Mouse (Mus musculus) Patski (cell line): ENCODE measurements around the gene Ptges. TPM values are rescaled to one million over a fixed set of nuclear protein-coding genes. Genes with fewer than 3 reads are reported as not detected.

Source experiments
- ATAC-seq: fragments of 100-300 bp; one replicate; pipeline ENCODE4 v1.8.0; 2021
- CTCF ChIA-PET: fragments of 350-600 bp; sonication (Branson Sonifier 250); formaldehyde crosslinking; loops from one replicate; lab custom pipeline; 2022; ENCODE audit warnings: inconsistent platforms; lab: Charles Lee
- POLR2A ChIA-PET: fragments of 350-600 bp; sonication (Branson Sonifier 250); formaldehyde crosslinking; loops from one replicate; lab custom pipeline; 2022; ENCODE audit warnings: antibody characterized with exemption, inconsistent platforms; lab: Charles Lee
- DNase-seq: peaks from one replicate; pipeline ENCODE4 v3.0.0-alpha.2; 2011; ENCODE audit warnings: low read depth, low spot score
- H3K27me3 ChIP-seq: fragments of 371-371 bp; one replicate; pipeline ENCODE4 v1.5.1; 2021
- CTCF ChIP-seq: fragments of 100-300 bp; IDR thresholded peaks from one replicate; pipeline ENCODE4 v1.5.1; 2021
- in situ Hi-C: fragments of 300-500 bp; cut with MboI; formaldehyde crosslinking; loops from 3 replicates; pipeline ENCODE4 v1.11.1; 2018; ENCODE audit warnings: low pct_unique_long_range_greater_than_20kb, mixed read lengths
- polyA plus RNA-seq: library from polyadenylated mRNA; unstranded; gene quantifications from one replicate; pipeline ENCODE4 v1.2.3, GENCODE M21; 2021

Ptges gene
- 0.44 TPM for polyA plus RNA-seq

DNA sequence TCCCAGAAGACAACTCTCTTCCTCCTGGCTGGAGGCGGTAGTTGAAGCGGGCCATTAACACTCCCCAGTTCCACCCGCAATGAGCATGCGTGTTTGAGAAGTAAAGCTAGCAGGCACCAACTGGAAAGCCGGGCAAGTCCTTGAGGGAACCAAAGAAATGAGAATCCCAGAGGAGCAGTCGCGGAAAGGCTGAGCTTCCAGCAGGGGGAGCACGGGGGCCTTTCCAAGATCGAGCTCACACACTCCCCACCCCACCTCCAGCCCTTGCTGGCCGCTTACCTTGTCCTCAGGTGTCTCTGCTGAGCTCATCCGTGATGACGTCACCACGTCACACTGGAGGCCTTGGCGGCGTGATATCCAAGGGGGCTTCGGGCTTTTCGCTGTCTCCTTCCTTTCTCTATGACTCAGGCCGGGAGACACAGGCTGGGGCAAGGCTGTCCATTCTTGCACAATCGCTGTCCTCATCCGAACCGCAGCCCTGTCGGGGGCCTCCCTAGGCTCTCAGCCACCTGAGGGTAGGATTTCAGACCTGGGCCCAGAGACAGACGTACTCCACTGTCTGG lies at the start of gene Ptges:
Gene Ptges, minus strand, starts transcription at position 381 of the 563 bp plus-strand sequence.
- no peaks in the 10 kb centered on the region for H3K27me3 ChIP-seq
- ChIA-PET POLR2A (no interaction called here), CTCF (interaction anchor here (0.9 to 1.9 kb wide), 14 partner anchors 9 to 489 kb away, joined by 3 to 6 read pairs (median 3); no protein-coding TSS in a partner anchor)
- DNase-seq (no peak), ATAC-seq (peak; percentile 60)
- in situ Hi-C loops: loop anchor here (5.0 to 25.0 kb wide), 5 partner anchors 37 to 492 kb away; no protein-coding TSS in a partner anchor
- no peak for TF ChIP-seq CTCF

- H3K27me3 ChIP-seq: no peaks in the 10 kb centered on the region
- ATAC-seq: peak; percentile 58
- TF ChIP-seq CTCF: no peak
- in situ Hi-C loops: loop anchor here (5.0 kb wide), 1 partner anchor 185 kb away; the partner anchor contains the start of gene Gpr107
- ChIA-PET POLR2A (interaction anchor here (1.0 kb wide), 1 partner anchor 12 kb away, joined by 4 read pairs; no protein-coding TSS in a partner anchor), CTCF (interaction anchor here (1.0 to 1.3 kb wide), 2 partner anchors 10 to 11 kb away, joined by 3 to 4 read pairs; no protein-coding TSS in a partner anchor)
- no peak for DNase-seq
Measured at GRCm38 (mm10) chr2:30967352-30968327, 38.0 kb upstream of the Ptges start, which contains the start of gene Tor1a. Gene Tor1a, minus strand, starts transcription at chr2:30967933.

- CTCF ChIA-PET: interaction anchor here (1.0 to 1.2 kb wide), 2 partner anchors 9 to 12 kb away, joined by 3 read pairs; no protein-coding TSS in a partner anchor
- DNase-seq (no peak), ATAC-seq (no peak)
- POLR2A ChIA-PET: no interaction called here
- TF ChIP-seq CTCF: no peak
- H3K27me3 ChIP-seq: no peaks in the 10 kb centered on the region
- in situ Hi-C loops: loop anchor here (5.0 kb wide), 1 partner anchor 185 kb away; the partner anchor contains the start of gene Gpr107
Measured at GRCm38 (mm10) chr2:30966826-30967225, 37.2 kb upstream of the Ptges start.

GRCm38 (mm10) chr2:30965627-30966026 lies 36.0 kb upstream of the Ptges start:
- in situ Hi-C loops: loop anchor here (5.0 kb wide), 1 partner anchor 187 kb away; the partner anchor contains the start of gene Gpr107
- no peak for DNase-seq
- ChIA-PET POLR2A (no interaction called here), CTCF (no interaction called here)
- no peaks in the 10 kb centered on the region for H3K27me3 ChIP-seq
- ATAC-seq: no peak
- no peak for TF ChIP-seq CTCF

DNA sequence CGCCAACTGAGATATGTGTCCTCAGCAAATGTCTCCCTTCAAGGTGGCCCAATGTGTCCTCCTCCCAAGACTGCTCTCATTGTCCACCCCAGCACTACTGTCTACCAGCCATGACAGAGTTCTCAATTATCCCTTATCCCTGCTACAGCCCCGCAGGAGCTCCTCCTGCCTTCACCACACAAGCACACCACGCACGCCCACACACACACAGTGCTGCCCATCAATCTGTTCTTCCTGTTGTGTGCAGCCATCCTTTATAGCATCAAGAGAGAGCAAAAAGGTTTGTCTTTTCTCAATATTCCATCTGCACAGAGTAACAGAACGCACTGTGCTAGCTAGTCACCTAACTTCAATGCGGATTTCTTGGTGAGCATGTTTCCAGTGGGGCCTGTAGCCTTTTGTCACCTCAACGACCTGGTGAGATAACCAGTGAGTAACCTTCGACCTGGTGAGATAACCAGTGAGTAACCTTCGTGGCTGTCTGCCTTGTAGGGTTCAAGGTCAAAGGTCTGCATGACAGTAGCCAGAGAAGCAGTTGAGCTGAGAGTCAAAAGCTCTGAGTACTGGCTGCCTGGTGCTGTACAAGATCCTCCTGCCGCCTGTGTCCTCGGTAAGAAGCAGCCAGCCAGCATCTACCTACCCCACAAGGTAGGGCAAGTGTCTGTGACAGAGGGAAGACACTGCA lies 33.0 kb upstream of the Ptges start:
- POLR2A ChIA-PET: interaction anchor here (1.0 kb wide), 1 partner anchor 10 kb away, joined by 3 read pairs; the partner anchor contains the start of gene Tor1b

DNA sequence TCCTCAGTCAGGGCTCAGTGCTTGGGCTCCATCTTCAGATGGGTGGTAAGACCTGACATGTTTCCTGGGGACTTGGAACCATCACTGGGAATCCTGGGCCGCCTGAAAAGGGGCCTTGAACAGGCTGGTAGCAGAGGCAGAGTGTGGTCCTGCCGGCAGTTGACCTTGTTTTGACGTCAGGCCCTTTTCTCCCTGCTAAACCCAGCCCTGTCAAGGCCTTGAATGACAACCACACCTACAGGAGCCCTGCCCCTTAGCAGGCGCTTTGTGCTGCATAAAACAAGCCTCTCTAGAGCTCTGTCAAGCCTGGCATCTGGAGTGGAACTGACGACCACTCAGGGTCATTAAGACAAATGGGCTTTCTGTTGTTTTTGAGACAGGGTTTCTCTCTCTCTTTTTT lies 30.2 kb upstream of the Ptges start:
- DNase-seq (no peak), ATAC-seq (no peak)
- no peak for TF ChIP-seq CTCF
- CTCF ChIA-PET: no interaction called here
- no peaks in the 10 kb centered on the region for H3K27me3 ChIP-seq
- POLR2A ChIA-PET: no interaction called here
- in situ Hi-C loops: no loop called here

More for the DNA sequence above, 33.0 kb upstream of the Ptges start:
- TF ChIP-seq CTCF: no peak
- no peaks in the 10 kb centered on the region for H3K27me3 ChIP-seq
- no peak for ATAC-seq
- in situ Hi-C loops: no loop called here
- DNase-seq: no peak
- CTCF ChIA-PET: no interaction called here

- DNase-seq: no peak
- ATAC-seq: no peak
- ChIA-PET CTCF (interaction anchor here (1.0 kb wide), 1 partner anchor 24 kb away, joined by 4 read pairs; no protein-coding TSS in a partner anchor), POLR2A (no interaction called here)
- no peaks in the 10 kb centered on the region for H3K27me3 ChIP-seq
- in situ Hi-C loops: no loop called here
- TF ChIP-seq CTCF: no peak
Measured at GRCm38 (mm10) chr2:30958726-30959125, 29.1 kb upstream of the Ptges start.

- TF ChIP-seq CTCF: no peak
- no peaks in the 10 kb centered on the region for H3K27me3 ChIP-seq
- ChIA-PET CTCF (interaction anchor here (1.0 kb wide), 1 partner anchor 10 kb away, joined by 3 read pairs; no protein-coding TSS in a partner anchor), POLR2A (no interaction called here)
- DNase-seq: no peak
- in situ Hi-C loops: no loop called here
- no peak for ATAC-seq
Measured at GRCm38 (mm10) chr2:30957511-30957910, 27.8 kb upstream of the Ptges start.

DNA sequence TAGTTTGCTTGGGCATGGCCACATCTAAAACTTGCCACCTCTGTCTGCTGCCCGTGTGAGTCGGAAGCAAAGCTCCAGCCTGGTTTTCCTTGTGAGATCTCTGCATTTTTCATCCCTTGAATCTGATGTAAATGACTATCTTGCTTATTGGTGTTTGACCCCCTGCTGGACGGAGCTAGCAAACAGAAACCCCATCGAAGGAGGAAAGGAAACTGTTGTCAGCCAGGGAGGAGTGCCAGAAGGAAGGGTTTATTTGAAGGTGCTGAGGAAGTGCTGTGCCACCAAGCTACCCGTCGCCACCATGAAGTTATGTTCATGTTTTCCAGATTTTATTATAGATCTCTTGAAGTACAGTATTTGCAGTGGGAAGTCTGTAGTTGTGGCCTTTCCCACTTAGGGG lies 25.1 kb upstream of the Ptges start:
- ChIA-PET POLR2A (no interaction called here), CTCF (interaction anchor here (1.1 to 1.6 kb wide), 3 partner anchors 12 to 14 kb away, joined by 3 to 5 read pairs (median 4); no protein-coding TSS in a partner anchor)
- no peaks in the 10 kb centered on the region for H3K27me3 ChIP-seq
- in situ Hi-C loops: no loop called here
- no peak for DNase-seq
- TF ChIP-seq CTCF: no peak
- ATAC-seq: no peak
